Mouse (Mus musculus): ENCODE data around the gene Tkfc.

DNA sequence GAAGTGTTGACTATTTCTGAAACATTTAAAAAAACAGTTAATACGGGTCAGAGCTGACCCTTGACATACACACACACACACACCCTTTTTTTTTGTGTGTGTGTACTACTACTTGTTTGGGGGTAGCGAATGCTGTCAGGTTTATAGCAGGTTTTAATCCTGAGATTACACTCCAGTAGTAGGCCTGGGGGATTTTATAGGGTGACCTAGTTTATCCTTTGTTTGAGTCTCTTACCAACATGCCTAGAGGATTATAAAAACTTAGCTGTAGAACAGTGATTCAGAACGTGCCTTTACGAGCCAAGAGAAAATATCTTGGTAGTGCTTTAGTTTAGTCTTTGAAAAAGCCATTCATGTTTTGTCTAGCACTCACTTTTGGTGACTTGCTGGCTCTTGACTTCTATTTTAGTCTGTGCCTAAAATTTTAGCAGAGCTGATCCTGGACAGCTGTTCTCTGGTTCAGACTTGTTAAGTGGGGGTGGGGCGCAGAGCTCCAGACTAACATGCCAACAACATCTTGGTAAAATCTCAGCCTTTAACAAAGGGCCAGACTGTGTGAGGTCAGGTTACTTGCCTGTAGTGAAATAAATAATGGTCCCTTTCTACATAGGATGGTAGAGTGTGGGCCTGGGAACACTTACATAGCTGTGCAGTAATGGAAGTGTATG, 3.3 kb upstream of the Tkfc start:
- TF ChIP-seq CTCF (IDR thresholded peaks at IDR 0.05; ENCODE audit: borderline replicate concordance, extremely low read depth, insufficient read depth, insufficient read length) (no peak), POLR2A (IDR thresholded peaks at IDR 0.05; ENCODE audit: borderline replicate concordance, extremely low read depth, insufficient read depth, insufficient read length, poor library complexity, severe bottlenecking) (no peak)

Data from brain, embryonic 14.5 days (tissue).